Mouse (Mus musculus) activated CD4-positive, CD25-positive, alpha-beta regulatory T cell (primary cell): ENCODE measurements around the gene Zrsr1. TPM values are rescaled to one million over a fixed set of nuclear protein-coding genes. Genes with fewer than 3 reads are reported as not detected.

Experiments used
- polyA plus RNA-seq, 2 experiments: library from polyadenylated mRNA; unstranded; fragments of 100-300 nt; shearing (Covaris generic); gene quantifications; one replicate each; pipeline ENCODE4 v1.2.1; 2017

Gene Zrsr1
- 1 to 10 TPM; 4.1 to 4.3 TPM for polyA plus RNA-seq

DNA sequence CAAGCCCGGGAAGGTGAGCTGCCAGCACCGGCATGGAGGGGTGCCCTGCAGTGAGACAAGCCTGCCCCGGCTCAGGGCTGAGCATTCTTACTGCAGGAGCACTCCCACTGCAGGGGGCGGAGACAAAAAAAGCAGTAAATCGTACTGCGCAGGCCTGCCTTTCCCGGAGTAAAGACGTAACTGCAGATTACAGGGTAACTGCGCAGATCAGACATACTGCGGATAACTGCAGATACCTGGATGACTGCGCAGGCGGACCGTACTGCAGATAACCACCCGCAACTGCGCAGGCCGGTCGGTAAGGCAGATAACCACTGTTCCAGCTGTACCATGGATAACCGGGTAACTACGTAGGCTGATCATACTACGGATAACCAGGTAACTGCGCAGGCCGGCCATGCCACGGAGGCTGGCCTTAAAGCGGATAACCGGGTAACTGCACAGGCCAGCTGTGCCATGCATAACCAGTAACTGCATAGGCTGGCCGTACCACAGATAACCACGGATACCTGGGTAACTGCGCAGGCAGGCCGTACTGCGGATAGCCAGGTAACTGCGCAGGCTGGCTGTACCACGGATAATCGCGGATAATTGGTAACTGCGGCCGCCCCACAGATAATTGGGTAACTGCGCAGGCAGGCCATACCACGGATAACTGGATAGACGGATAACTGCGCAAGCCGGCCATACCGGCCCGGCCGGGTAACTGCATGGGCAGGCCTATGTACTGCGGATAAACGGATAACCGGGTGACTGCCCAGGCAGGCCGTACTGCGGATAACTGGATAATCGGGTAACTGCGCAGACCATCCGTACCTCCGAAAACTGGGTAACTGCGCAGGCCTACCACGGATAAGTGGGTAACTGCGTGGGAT is at the start of gene Zrsr1:
Gene Zrsr1, plus strand, starts transcription at position 171 of the 875 bp plus-strand sequence.

DNA sequence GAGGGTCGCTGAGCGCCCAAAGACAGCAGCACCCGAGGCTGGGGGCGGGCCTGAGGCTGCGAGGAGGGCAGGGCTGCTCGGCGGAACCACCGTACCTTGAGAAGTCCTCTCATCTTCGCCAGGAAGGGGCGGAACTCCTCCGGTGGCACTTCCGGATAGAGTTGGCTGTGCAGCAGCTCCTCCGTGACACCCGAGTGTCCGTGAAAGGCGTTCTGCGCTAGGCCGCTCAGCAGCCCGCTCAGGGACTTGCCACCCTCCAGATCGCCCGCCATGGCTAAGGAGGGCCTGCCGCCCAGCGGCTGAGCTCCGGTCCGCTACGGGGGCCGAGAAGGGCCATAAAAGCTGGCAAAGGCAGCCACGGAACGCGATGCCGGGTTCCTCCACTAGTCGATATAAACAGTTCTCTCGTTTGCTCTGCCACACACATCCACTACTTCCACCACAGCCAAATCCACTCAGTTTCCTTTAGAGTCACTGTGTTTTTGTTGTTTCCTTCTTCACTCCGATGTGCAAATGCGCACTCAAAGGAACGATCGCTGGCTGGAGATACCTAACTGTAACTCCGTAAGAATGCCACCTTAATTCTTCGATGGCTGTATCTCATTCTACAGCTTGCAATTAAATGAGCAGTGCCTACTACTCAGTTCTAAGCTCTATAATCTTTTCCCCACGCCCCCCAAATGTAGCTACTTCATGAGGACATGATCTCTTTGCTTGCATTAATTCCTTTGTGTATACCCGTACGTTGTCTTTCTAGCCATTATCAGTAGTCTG is 10.4 kb downstream of the Zrsr1 start, which contains the start of the genes Gm28048 and Commd1:
Gene Gm28048, minus strand, starts transcription at position 107 of the 774 bp plus-strand sequence.
Gene Commd1, minus strand, starts transcription at position 399 of the 774 bp plus-strand sequence.

DNA sequence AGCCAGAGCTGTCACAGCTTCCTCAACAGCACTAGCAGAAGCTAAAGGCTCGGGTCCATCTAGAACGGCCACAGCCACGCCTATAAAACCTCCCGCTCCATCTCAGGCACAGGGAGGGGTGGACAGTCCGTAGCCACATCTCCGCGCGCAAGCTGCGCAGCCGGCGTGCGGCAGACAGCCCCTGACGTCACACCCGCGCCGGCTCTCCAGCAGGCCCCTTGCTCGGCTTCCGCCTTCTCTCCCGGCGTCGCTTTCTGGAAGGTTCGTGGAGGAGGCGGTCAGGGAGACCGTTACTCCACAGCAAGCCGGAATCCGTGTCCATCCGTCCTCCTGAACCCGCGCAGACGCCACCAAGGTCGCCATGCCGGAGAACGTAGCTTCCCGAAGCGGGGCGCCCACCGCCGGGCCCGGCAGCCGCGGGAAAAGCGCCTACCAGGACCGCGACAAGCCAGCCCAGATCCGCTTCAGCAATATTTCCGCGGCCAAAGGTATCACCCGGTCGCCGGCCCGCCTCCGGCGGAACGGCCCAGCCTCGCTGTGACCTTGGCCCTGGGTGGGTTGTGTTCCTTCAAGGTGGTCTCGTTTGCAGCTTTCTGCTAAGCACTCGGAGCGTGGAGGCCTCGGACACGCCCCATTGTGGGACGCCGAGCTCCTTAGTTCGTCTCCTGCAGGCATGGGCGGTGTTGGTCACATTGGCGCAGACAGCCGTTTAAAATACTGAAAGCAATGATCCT is 18.8 kb downstream of the Zrsr1 start, which contains the start of gene Cct4:
Gene Cct4, plus strand, starts transcription at position 127 of the 734 bp plus-strand sequence.

DNA sequence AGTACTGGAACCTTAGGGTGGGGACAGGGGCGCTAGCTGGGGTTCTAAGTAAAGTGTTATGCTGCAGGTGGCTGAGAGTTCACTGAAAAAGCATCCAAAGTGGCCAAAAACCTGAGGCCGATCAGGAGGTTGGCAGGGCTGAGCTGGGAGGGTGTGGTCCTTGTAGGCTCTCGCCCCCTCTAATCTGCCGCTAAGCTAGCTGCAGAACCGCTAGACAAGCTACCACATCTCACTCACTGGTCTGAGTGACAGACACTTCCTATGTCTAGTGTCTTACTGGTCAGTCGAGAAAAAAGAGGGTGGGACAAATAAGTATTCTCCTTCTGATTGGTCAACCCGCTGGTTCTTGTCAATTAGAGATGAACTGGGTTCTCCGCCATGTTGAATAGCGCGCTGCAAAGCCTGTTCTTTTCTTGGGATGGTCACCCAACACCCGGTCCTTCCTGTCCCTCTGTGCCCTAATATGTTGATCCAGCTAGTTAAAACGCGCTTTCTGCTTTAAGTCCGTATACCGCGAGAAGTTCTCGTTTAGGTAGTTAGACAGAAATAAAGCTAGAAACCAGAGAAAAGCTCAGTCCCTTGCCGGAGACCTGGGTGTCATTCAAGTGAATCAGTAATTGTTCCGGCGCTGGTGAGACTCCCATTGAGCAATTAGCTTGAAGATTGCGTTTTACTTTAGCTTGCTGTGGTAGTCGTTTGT is 35.8 kb downstream of the Zrsr1 start, which contains the start of gene Fam161a:
Gene Fam161a, plus strand, starts transcription at position 51 of the 700 bp plus-strand sequence.

Other genes with a start within 250 kb of the Zrsr1 start
- 10 to 100 TPM; 39.5 to 48.3 TPM for gene B3gnt2, start 111.0 kb upstream of the Zrsr1 start, polyA plus RNA-seq
- gene Gm28048, start 10.1 kb downstream of the Zrsr1 start, polyA plus RNA-seq, result 100 to 1,000 TPM in 1 of 2 experiments, 10 to 100 TPM in 1; 96.1 to 111 TPM
- 100 to 1,000 TPM; 103 to 114 TPM for gene Commd1, start 10.4 kb downstream of the Zrsr1 start, polyA plus RNA-seq
- gene Cct4, start 18.5 kb downstream of the Zrsr1 start, polyA plus RNA-seq, result 100 to 1,000 TPM; 197 to 221 TPM
- 1 to 10 TPM in 1 of 2 experiments, under 1 TPM in 1; 0.14 to 1.9 TPM for gene Fam161a, start 35.5 kb downstream of the Zrsr1 start, polyA plus RNA-seq